Mouse (Mus musculus) heart, postnatal 0 days (tissue): ENCODE data around the gene Mbnl2.

Source experiments
- CTCF ChIP-seq: IDR thresholded peaks from 2 replicates; pipeline ENCODE4 v1.5.1; 2016; ENCODE audit warnings: antibody characterized with exemption, control low read depth, low read depth
- EP300 ChIP-seq: IDR thresholded peaks from 2 replicates; pipeline ENCODE4 v1.6.1; 2016; ENCODE audit warnings: antibody characterized with exemption, low read depth

- no peak for TF ChIP-seq CTCF
- TF ChIP-seq EP300: no peak
Measured at GRCm38 (mm10) chr14:120354595-120354994, 79.1 kb downstream of the Mbnl2 start.
